Mouse (Mus musculus): ENCODE data around the gene Myo6. TPM values are rescaled to one million over a fixed set of nuclear protein-coding genes. Genes with fewer than 3 reads are reported as not detected.

Myo6 gene
- polyA plus RNA-seq, 1 experiment from 2014 or later: 71.9 TPM

DNA sequence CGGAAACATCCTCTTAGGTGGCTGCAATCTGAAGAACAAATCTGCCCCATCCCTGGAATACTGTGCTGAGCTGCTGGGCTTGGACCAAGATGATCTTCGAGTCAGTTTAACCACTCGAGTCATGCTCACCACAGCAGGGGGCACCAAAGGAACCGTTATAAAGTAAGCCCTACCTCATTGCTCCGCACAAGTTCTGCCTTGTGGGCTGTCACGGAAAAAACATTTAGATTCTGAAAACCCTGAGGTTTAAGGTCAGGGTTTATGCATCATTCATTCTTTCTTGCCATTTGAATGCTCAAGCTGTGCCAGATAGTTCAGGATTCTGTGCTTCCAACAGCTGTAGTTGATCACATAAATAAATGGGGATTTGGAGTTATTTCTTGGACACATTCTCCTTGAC lies 93.6 kb downstream of the Myo6 start:
- Histone ChIP-seq H3K27ac (no peak overlapping the region), H3K9ac (no peak overlapping the region)
- WGBS: 46% methylated on average over 6 of the region's 6 CpGs

DNA sequence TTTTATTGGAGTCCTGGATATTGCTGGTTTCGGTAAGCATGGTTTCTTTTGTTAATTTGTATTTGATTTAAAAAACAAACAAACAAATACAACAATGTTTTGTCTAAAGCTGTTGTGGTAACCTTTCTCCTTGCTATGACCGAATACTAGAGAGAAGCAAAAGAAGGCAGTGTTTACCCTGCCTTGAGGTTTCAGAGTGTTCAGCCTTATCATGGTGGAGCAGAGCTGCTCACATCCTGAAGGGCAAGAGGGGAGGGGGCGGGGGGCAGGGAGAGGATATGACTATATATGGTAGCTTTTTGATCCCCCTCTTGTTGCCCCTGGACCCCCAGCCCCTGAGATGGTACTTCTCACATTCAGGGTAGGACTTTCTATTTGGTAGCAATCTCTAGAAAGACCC lies 96.1 kb downstream of the Myo6 start:
- Histone ChIP-seq H3K4me3 (replicated peaks) (no peak overlapping the region), H3K4me1 (replicated peaks) (no peaks in the 10 kb centered on the region), H3K27me3 (replicated peaks) (no peaks in the 10 kb centered on the region), H3K9ac (no peak overlapping the region), H3K4me2 (replicated peaks) (no peak overlapping the region), H3K36me3 (no peaks in the 10 kb centered on the region), H3K27ac (no peak overlapping the region), H3K9me3 (no peaks in the 10 kb centered on the region)
- WGBS: 83% methylated on average over 3 of the region's 3 CpGs
- no peak for ATAC-seq

More for the DNA sequence above, 93.6 kb downstream of the Myo6 start:
- H3K9me3 ChIP-seq: no peaks in the 10 kb centered on the region
- no peak overlapping the region for H3K4me2 ChIP-seq (replicated peaks)
- ATAC-seq: 0 out of 2 replicates have a peak, but pooled peaks have one; percentile 39
- H3K4me1 ChIP-seq (replicated peaks): no peaks in the 10 kb centered on the region
- no peaks in the 10 kb centered on the region for H3K36me3 ChIP-seq
- H3K27me3 ChIP-seq (replicated peaks): no peaks in the 10 kb centered on the region
- no peak overlapping the region for H3K4me3 ChIP-seq (replicated peaks)

DNA sequence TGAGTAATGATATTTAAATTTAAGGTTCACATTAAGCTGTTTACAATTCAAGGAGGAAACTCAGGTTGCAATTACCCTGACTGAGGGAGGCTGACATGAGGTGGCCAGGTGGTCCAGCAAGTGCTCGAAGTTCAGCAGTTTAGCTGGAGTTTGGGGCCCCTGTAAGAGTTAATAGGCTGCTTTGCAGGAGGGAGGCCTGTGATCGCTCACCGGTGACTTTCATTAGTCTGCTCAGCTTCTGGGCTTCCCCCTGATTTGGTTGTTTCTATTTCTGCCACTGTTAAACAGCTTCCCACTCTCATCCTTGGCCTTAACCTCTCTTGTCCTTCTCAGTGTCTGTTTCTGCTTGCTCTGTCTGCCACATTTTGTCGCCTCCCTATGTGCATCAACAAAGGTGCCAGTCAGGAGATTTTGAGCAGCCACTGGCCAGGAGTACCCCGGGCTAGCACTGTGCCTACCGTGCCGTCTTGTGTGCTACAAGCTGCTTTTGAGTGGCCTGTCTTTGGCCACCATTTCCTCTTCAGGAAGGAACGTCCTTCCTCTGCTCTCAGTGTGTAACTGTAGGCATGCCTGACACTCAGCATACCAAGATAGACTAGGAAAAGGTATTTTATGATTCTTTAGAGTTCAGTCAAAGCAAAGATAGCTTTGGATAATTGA lies 97.7 kb downstream of the Myo6 start:
- Histone ChIP-seq H3K27ac (no peak overlapping the region), H3K4me1 (replicated peaks) (no peaks in the 10 kb centered on the region), H3K9me3 (no peaks in the 10 kb centered on the region), H3K4me2 (replicated peaks) (no peak overlapping the region), H3K36me3 (no peaks in the 10 kb centered on the region), H3K9ac (no peak overlapping the region), H3K4me3 (replicated peaks) (no peak overlapping the region), H3K27me3 (replicated peaks) (no peaks in the 10 kb centered on the region)
- 39% methylated on average over 8 of the region's 8 CpGs for WGBS
- ATAC-seq: no peak

DNA sequence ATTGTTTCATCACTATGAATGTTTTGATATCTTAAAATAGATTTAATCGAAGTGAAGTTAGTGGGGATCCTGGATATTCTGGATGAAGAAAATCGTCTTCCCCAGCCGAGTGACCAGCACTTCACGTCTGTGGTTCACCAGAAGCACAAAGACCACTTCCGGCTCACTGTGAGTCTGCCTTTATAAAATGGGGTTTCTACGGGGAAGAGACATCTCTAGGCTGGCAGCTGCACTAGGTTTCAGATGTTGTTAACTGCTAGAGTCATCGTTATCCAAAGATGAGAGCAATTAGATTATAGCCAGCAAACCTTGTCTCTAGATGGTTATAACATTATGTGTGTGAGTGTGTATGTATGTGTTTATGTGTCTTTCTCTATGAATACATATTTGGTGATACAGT lies 101.3 kb downstream of the Myo6 start:
- no peak for ATAC-seq
- Histone ChIP-seq H3K4me2 (replicated peaks) (no peak overlapping the region), H3K27ac (no peak overlapping the region), H3K4me1 (replicated peaks) (no peaks in the 10 kb centered on the region), H3K27me3 (replicated peaks) (no peaks in the 10 kb centered on the region), H3K36me3 (peaks cover 4% of the 10 kb centered on the region; the same call in 1 of the 2 replicates), H3K9me3 (no peaks in the 10 kb centered on the region), H3K9ac (no peak overlapping the region), H3K4me3 (replicated peaks) (no peak overlapping the region)
- WGBS: 87% methylated on average over 7 of the region's 7 CpGs

DNA sequence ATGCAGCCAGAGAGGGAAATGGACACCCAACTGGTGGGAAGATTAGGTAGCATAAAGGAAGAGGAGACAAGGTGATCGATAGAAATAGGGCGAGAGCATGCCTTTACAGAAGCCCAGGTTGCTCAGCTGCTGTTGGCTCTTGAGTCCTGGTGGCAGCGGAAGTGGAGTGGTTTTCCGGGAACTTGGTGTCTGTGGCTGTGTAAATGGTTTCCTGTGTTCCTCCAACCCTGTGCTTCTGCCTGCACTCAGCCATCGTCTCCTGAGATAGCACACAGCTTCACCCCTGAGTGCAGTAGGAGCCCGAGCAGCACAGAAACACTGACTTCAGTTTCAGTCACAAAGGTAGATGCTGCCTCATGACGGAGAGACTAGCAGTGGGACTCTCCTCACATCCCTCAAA lies 101.7 kb downstream of the Myo6 start:
- peaks cover 4% of the 10 kb centered on the region; the same call in 1 of the 2 replicates for H3K36me3 ChIP-seq
- H3K9ac ChIP-seq: no peak overlapping the region
- H3K4me2 ChIP-seq (replicated peaks): no peak overlapping the region
- no peaks in the 10 kb centered on the region for H3K4me1 ChIP-seq (replicated peaks)
- H3K4me3 ChIP-seq (replicated peaks): no peak overlapping the region
- no peak for ATAC-seq
- no peak overlapping the region for H3K27ac ChIP-seq
- no peaks in the 10 kb centered on the region for H3K27me3 ChIP-seq (replicated peaks)
- H3K9me3 ChIP-seq: no peaks in the 10 kb centered on the region
- WGBS: 87% methylated on average over 7 of the region's 7 CpGs

DNA sequence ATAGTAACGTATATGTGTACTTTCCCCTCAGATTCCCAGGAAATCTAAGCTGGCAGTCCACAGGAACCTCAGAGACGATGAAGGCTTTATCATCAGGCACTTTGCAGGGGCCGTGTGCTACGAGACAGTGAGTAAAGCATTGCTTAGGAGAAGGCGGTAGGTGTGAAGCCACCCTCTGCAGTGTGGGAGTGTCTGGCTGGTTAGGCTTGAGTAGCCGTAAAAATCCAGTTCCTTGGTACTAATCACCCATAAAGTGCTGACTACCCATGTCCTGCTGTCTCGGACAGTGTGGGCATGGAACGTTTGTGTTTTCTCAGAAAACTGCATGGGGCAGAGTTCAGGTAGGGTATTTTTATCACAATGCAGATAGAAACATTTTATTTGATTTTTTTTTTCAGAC lies 104.8 kb downstream of the Myo6 start:
- H3K4me2 ChIP-seq (replicated peaks): no peak overlapping the region
- peaks cover 4% of the 10 kb centered on the region; the same call in 1 of the 2 replicates for H3K36me3 ChIP-seq
- H3K27ac ChIP-seq: no peak overlapping the region
- no peak for ATAC-seq
- no peak overlapping the region for H3K4me3 ChIP-seq (replicated peaks)
- 70% methylated on average over 8 of the region's 8 CpGs for WGBS
- H3K27me3 ChIP-seq (replicated peaks): no peaks in the 10 kb centered on the region
- H3K9me3 ChIP-seq: no peaks in the 10 kb centered on the region
- H3K4me1 ChIP-seq (replicated peaks): no peaks in the 10 kb centered on the region
- H3K9ac ChIP-seq: no peak overlapping the region

DNA sequence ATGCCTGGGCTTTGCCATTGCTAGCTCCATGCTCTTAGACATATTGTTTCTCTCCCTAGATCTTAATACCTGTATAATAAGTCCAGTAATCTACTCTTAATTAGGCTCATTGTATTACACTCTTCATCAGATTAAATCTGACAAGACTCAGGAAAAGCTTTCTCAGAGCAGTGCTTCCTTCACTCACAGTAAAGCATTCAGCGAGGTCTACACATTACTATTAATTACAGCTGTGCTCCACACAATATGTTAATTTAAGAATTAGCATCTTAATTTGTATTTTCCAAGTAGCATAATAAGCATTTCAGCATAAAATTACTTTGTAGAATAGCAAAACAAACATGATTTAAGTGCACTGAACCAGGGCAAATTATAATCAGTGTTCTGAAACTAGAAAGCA lies 108.1 kb downstream of the Myo6 start:
- H3K36me3 ChIP-seq: peaks cover 12% of the 10 kb centered on the region
- no peaks in the 10 kb centered on the region for H3K4me1 ChIP-seq (replicated peaks)
- no peak overlapping the region for H3K9ac ChIP-seq
- no peak overlapping the region for H3K4me2 ChIP-seq (replicated peaks)
- no peak overlapping the region for H3K27ac ChIP-seq
- no peak for ATAC-seq
- H3K9me3 ChIP-seq: no peaks in the 10 kb centered on the region
- H3K4me3 ChIP-seq (replicated peaks): no peak overlapping the region
- H3K27me3 ChIP-seq (replicated peaks): no peaks in the 10 kb centered on the region
- 89% methylated on average over 1 of the region's 1 CpGs for WGBS

DNA sequence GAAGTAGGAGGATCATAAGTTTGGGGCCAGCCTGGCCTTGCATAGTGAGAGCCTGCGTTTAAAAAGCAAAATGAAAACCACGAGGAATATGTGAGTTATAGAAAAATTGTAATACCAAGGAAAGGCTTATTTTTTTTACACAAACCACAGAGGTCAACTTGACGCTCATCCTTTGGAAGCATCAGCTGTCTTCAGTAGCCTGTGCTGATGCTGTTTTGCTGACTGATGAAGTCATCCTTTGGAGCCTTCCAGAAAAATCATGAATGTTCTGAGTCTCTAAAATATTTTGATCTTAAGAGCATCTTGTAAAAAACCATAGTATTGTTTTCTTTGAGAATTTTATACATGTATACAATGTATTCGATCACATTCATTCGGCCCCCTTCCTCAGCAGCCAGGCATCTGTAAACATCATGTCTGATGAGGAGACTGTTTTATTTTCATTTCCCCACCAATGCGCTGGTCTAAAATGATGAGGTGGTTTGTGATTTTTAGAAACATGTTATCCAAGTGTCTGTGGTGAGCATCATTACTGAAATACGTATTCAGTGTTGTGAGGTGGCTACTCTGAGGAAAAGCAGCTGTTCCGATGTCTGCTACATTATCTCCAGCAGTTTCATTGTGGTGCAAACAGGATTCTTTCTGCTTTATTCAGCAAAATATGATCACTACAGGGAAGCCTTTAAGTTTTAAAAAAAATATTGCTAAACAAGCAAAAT lies 110.4 kb downstream of the Myo6 start:
- no peaks in the 10 kb centered on the region for H3K9me3 ChIP-seq
- no peak overlapping the region for H3K4me3 ChIP-seq (replicated peaks)
- WGBS: 59% methylated on average over 8 of the region's 8 CpGs
- no peak overlapping the region for H3K9ac ChIP-seq
- no peaks in the 10 kb centered on the region for H3K4me1 ChIP-seq (replicated peaks)
- peak overlapping the region; percentile 48; the same call in 1 of the 2 replicates for H3K27ac ChIP-seq
- peak; percentile 47 for ATAC-seq
- H3K27me3 ChIP-seq (replicated peaks): no peaks in the 10 kb centered on the region
- no peak overlapping the region for H3K4me2 ChIP-seq (replicated peaks)
- H3K36me3 ChIP-seq: peaks cover 14% of the 10 kb centered on the region

DNA sequence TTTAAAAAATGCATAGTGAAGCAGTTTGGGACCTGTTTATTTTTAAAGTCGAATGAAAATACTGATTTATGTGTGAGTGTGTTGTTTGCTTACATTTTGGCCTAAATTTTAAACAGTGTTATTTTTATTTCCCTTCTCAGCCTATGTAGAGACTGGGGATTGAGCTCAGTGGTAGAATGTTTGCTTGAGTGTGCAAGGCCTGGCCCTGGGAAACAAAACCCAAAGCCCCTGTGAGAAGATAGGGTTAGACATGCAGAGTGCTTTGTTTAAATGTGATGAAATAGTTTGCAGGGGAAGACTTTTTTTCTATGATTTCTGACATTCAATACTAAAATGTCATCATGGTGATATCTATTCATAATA lies 110.9 kb downstream of the Myo6 start:
- H3K9me3 ChIP-seq: no peaks in the 10 kb centered on the region
- H3K9ac ChIP-seq: no peak overlapping the region
- H3K36me3 ChIP-seq: peaks cover 11% of the 10 kb centered on the region
- no peaks in the 10 kb centered on the region for H3K27me3 ChIP-seq (replicated peaks)
- no peak overlapping the region for H3K27ac ChIP-seq
- no peak overlapping the region for H3K4me3 ChIP-seq (replicated peaks)
- no peak overlapping the region for H3K4me2 ChIP-seq (replicated peaks)
- no peaks in the 10 kb centered on the region for H3K4me1 ChIP-seq (replicated peaks)
- WGBS: 59% methylated on average over 1 of the region's 1 CpGs
- no peak for ATAC-seq

DNA sequence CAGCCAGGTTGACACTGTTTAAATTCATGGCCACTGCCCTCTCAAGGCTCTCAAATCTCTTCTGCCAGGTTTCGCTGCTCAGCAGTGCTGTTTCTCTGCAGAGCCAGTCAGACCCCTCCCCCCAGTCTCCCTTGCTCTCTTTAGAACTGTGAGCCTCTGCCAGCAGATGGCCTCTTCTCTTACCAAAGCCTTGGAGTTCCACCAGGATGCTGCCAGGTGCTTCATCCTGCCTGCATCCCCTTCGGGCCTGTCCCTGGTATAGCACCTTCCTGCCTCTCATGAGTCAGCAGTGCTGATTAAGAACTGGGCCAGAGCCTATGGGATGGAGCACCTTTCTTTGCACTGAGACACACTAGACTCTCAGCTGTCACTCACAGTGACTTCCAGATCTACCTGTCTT lies 112.3 kb downstream of the Myo6 start:
- Histone ChIP-seq H3K36me3 (peaks cover 11% of the 10 kb centered on the region), H3K9me3 (no peaks in the 10 kb centered on the region)

DNA sequence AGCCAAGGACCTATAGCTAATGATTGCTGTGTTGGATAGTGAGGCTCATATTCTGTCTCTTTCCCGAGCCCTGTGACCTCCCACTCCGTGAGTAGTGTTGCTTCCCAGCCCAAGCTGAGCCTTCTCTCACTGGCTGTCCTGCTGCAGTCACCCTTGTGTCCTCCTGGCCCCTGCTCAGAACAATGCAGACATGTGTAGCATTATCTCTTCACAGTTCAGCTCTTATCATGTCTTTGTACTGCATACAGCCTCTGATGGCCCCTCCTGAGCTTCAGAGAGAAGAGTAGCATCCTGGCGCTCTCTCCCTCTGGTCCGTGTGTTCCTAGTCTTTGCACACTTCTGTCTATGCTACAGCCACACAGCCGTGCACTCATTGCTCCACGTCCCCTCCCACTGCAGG lies 112.9 kb downstream of the Myo6 start:
- H3K9ac ChIP-seq: no peak overlapping the region
- no peaks in the 10 kb centered on the region for H3K4me1 ChIP-seq (replicated peaks)
- ATAC-seq: no peak
- peaks cover 11% of the 10 kb centered on the region for H3K36me3 ChIP-seq
- WGBS: 81% methylated on average over 6 of the region's 6 CpGs
- H3K4me3 ChIP-seq (replicated peaks): no peak overlapping the region
- H3K27ac ChIP-seq: no peak overlapping the region
- H3K9me3 ChIP-seq: no peaks in the 10 kb centered on the region
- H3K27me3 ChIP-seq (replicated peaks): no peaks in the 10 kb centered on the region
- H3K4me2 ChIP-seq (replicated peaks): no peak overlapping the region

More for the DNA sequence above, 112.3 kb downstream of the Myo6 start:
- Histone ChIP-seq H3K4me3 (replicated peaks) (no peak overlapping the region), H3K27ac (no peak overlapping the region), H3K4me1 (replicated peaks) (no peaks in the 10 kb centered on the region), H3K27me3 (replicated peaks) (no peaks in the 10 kb centered on the region), H3K4me2 (replicated peaks) (no peak overlapping the region), H3K9ac (no peak overlapping the region)
- WGBS: 56% methylated on average over 2 of the region's 2 CpGs
- ATAC-seq: no peak

DNA sequence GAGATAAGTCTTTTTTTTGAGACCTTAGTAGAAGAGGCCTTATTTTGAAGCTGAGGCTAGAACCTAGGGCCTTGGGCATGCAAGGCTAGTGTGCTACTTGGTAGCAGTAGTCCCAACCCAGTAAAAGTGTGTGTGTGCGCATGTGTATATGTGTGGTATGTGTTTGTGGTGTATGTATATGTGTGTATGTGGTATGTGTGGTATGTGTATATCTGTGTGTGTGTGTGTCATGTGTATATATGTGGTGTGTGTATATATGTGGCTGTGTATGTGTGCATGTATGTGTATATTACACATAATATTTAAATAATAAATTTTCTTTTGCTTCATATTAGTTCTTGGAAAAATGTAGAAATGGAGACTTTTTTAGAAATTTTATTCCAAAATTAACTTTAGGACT lies 115.9 kb downstream of the Myo6 start:
- no peak for ATAC-seq
- Histone ChIP-seq H3K27me3 (replicated peaks) (no peaks in the 10 kb centered on the region), H3K4me1 (replicated peaks) (no peaks in the 10 kb centered on the region), H3K36me3 (peaks cover 15% of the 10 kb centered on the region), H3K4me3 (replicated peaks) (no peak overlapping the region), H3K9me3 (no peaks in the 10 kb centered on the region), H3K4me2 (replicated peaks) (no peak overlapping the region), H3K27ac (no peak overlapping the region), H3K9ac (no peak overlapping the region)
- WGBS: 97% methylated on average over 1 of the region's 1 CpGs

DNA sequence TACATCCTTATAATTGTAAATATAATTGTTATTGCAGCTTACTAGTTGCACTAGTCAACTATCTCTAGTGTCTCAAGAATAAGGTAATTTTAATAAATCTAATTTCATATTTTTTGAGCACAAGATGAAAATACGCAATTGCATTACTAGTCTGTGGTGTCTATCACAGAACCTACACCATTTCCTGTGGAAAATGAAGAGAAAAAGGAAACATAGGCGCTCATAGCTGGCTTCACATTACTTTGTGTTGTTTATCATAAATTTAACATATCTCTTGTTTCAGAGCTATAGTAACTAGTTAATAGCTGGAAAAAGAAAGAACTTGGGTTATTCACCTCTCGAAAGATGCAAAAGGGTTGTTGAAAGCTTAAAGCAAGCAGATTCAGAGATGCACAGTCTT lies 117.6 kb downstream of the Myo6 start:
- Histone ChIP-seq H3K4me3 (replicated peaks) (no peak overlapping the region), H3K27ac (no peak overlapping the region), H3K9me3 (no peaks in the 10 kb centered on the region), H3K4me2 (replicated peaks) (no peak overlapping the region), H3K36me3 (peaks cover 10% of the 10 kb centered on the region), H3K27me3 (replicated peaks) (no peaks in the 10 kb centered on the region), H3K9ac (no peak overlapping the region), H3K4me1 (replicated peaks) (no peaks in the 10 kb centered on the region)
- 91% methylated on average over 3 of the region's 3 CpGs for WGBS
- no peak for ATAC-seq
